Mouse (Mus musculus): ENCODE data around the gene Impdh1. TPM values are rescaled to one million over a fixed set of nuclear protein-coding genes. Genes with fewer than 3 reads are reported as not detected.

The Impdh1 gene
- polyA plus RNA-seq, 1 experiment: 65.6 TPM

GRCm38 (mm10) chr6:29215181-29215580 lies 983 bp downstream of the Impdh1 start:
- Histone ChIP-seq H3K4me3 (ENCODE audit: insufficient read depth, low read length) (peak overlapping the region; percentile 67), H3K4me1 (ENCODE audit: control insufficient read depth, insufficient read depth, low read length) (peaks cover 3% of the 10 kb centered on the region; the same call in 1 of the 2 replicates), H3K27ac (ENCODE audit: insufficient read depth, low read length) (peak overlapping the region; percentile 27)
- no peak for TF ChIP-seq POLR2A (IDR thresholded peaks at IDR 0.05; ENCODE audit: extremely low read depth, insufficient read depth, low read length)
- no peak for TF ChIP-seq CTCF (IDR thresholded peaks at IDR 0.05; ENCODE audit: extremely low read depth, insufficient read depth, low read length)

GRCm38 (mm10) chr6:29214776-29215175 lies 1.4 kb downstream of the Impdh1 start:
- TF ChIP-seq POLR2A (IDR thresholded peaks at IDR 0.05; ENCODE audit: extremely low read depth, insufficient read depth, low read length): no peak
- Histone ChIP-seq H3K27ac (ENCODE audit: insufficient read depth, low read length) (peak overlapping the region; percentile 52; the same call in 1 of the 2 replicates), H3K4me1 (ENCODE audit: control insufficient read depth, insufficient read depth, low read length) (peaks cover 3% of the 10 kb centered on the region; the same call in 1 of the 2 replicates), H3K4me3 (ENCODE audit: insufficient read depth, low read length) (0 out of 2 replicates have a peak overlapping the region, but pooled peaks have one; percentile 67)

DNA sequence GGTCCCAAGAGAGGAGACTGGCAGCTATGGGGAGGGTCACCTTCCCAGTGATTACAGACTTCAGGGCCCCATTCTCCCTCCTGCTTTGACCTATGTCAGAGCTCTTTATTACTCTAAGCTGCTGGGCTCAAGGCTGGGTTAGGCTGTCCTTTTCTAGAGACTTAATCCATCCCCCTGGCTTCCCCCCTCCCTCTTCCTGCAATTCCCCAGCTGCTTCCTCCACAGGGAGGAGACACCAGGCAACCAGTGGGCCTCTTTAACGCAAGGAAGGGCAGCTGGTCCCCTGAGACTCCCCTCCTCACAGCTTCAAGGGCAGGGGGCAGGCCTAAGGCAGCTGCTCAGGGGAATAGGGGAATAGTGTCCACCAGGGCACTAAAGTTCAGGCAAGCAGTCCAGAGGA lies 1.9 kb downstream of the Impdh1 start:
- H3K27ac ChIP-seq (ENCODE audit: insufficient read depth, low read length): peak overlapping the region; percentile 44; the same call in 1 of the 2 replicates
- H3K4me3 ChIP-seq (ENCODE audit: insufficient read depth, low read length): no peak overlapping the region
- no peak for TF ChIP-seq CTCF (IDR thresholded peaks at IDR 0.05; ENCODE audit: extremely low read depth, insufficient read depth, low read length)
- no peak for TF ChIP-seq POLR2A (IDR thresholded peaks at IDR 0.05; ENCODE audit: extremely low read depth, insufficient read depth, low read length)
- H3K4me1 ChIP-seq (ENCODE audit: control insufficient read depth, insufficient read depth, low read length): peaks cover 3% of the 10 kb centered on the region; the same call in 1 of the 2 replicates

DNA sequence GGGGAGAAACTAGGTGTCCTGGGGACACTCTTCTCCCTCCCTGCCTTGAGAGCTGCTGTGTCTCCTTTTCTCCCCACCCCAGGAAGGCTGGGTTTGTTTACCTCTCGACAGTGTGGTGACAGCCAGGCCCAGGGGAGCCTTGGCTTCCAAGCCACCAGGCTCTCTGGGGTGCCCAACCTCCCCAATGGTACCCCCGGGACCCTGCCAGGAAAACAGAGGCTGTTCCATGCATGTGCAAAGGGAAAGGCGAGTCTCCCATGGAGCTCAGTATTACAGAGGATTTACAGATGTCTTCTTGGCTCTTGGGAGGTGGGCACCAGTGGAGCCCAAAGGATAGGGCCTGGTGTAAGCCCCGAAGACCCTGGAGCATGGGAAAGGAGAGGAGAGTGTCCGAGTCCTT lies 2.7 kb downstream of the Impdh1 start:
- Histone ChIP-seq H3K27ac (ENCODE audit: insufficient read depth, low read length) (no peak overlapping the region), H3K4me3 (ENCODE audit: insufficient read depth, low read length) (no peak overlapping the region), H3K4me1 (ENCODE audit: control insufficient read depth, insufficient read depth, low read length) (peaks cover 3% of the 10 kb centered on the region; the same call in 1 of the 2 replicates)
- no peak for TF ChIP-seq POLR2A (IDR thresholded peaks at IDR 0.05; ENCODE audit: extremely low read depth, insufficient read depth, low read length)
- TF ChIP-seq CTCF (IDR thresholded peaks at IDR 0.05; ENCODE audit: extremely low read depth, insufficient read depth, low read length): no peak

- Histone ChIP-seq H3K27ac (ENCODE audit: insufficient read depth, low read length) (peak overlapping the region; percentile 9; the same call in 1 of the 2 replicates), H3K4me3 (ENCODE audit: insufficient read depth, low read length) (peak overlapping the region; percentile 89), H3K4me1 (ENCODE audit: control insufficient read depth, insufficient read depth, low read length) (peaks cover 3% of the 10 kb centered on the region; the same call in 1 of the 2 replicates)
- TF ChIP-seq POLR2A (IDR thresholded peaks at IDR 0.05; ENCODE audit: extremely low read depth, insufficient read depth, low read length) (0 out of 2 replicates have a peak, but pooled peaks have one; percentile 19), CTCF (IDR thresholded peaks at IDR 0.05; ENCODE audit: extremely low read depth, insufficient read depth, low read length) (no peak)
Measured at GRCm38 (mm10) chr6:29211806-29212492, 4.2 kb downstream of the Impdh1 start.

DNA sequence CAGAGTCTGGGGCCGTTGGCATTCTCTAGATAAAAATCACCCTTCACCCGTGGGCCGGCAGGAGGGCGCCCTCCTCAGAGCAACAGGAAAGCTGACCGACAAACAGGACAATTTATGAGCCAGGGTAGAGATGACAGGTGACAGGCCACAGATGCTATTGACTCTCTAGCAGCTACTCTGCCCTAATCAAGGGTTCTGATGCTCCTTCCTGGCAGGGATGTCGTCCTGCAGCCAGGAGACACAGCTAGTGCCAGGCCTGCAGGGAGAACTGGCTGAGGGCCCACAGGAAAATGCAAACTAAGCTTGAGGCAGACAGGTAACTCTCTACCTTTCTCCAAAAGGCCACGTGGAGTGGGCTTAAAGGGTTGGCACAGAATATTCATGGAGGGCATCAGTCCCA lies 5.0 kb downstream of the Impdh1 start:
- no peak for TF ChIP-seq POLR2A (IDR thresholded peaks at IDR 0.05; ENCODE audit: extremely low read depth, insufficient read depth, low read length)
- H3K27ac ChIP-seq (ENCODE audit: insufficient read depth, low read length): no peak overlapping the region

DNA sequence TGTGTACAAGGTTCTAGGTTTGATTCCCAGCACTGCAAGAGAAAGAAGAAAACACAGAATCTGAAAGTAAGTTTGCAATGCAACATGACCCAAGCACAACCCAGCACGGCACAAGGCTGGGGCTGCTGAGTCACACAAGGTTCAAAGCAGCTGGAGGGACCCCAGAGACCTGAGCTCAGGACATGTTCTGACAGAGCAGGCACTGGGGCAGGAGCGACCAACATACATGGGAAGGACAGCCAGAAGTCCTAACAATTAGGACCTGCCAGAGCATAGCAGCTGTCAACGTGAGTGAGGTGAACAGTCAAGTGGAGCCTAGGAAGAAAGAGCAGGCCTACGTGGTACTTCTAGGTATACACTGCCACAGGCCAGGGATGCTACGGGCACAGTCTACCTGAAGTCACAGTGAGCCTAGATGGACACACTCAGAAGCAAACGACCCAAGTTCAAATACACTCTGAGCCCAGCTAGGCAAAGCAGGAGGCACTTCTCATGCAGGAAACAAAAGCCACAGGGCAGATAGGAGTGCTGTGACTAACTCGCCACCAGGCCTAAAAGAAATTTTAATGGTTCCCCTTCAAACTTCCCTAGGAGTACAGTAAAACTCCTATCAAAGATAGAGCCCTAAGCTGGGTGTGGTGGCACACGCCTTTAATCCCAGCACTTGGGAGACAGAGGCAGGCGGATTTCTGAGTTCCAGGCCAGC lies 5.8 kb downstream of the Impdh1 start:
- Histone ChIP-seq H3K27ac (ENCODE audit: insufficient read depth, low read length) (no peak overlapping the region), H3K4me1 (ENCODE audit: control insufficient read depth, insufficient read depth, low read length) (peaks cover 3% of the 10 kb centered on the region; the same call in 1 of the 2 replicates), H3K4me3 (ENCODE audit: insufficient read depth, low read length) (no peak overlapping the region; the same call in 1 of the 2 replicates)
- TF ChIP-seq POLR2A (IDR thresholded peaks at IDR 0.05; ENCODE audit: extremely low read depth, insufficient read depth, low read length): no peak
- TF ChIP-seq CTCF (IDR thresholded peaks at IDR 0.05; ENCODE audit: extremely low read depth, insufficient read depth, low read length): no peak

More for the DNA sequence above, 5.0 kb downstream of the Impdh1 start:
- H3K4me1 ChIP-seq (ENCODE audit: control insufficient read depth, insufficient read depth, low read length): peaks cover 3% of the 10 kb centered on the region; the same call in 1 of the 2 replicates
- peak overlapping the region; percentile 89 for H3K4me3 ChIP-seq (ENCODE audit: insufficient read depth, low read length)

GRCm38 (mm10) chr6:29208178-29208577 lies 8.0 kb downstream of the Impdh1 start:
- H3K27ac ChIP-seq (ENCODE audit: insufficient read depth, low read length): no peak overlapping the region
- TF ChIP-seq POLR2A (IDR thresholded peaks at IDR 0.05; ENCODE audit: extremely low read depth, insufficient read depth, low read length) (no peak), CTCF (IDR thresholded peaks at IDR 0.05; ENCODE audit: extremely low read depth, insufficient read depth, low read length) (no peak)
- no peak overlapping the region for H3K4me3 ChIP-seq (ENCODE audit: insufficient read depth, low read length)
- H3K4me1 ChIP-seq (ENCODE audit: control insufficient read depth, insufficient read depth, low read length): peaks cover 3% of the 10 kb centered on the region; the same call in 1 of the 2 replicates

GRCm38 (mm10) chr6:29207017-29207416 lies 9.1 kb downstream of the Impdh1 start:
- Histone ChIP-seq H3K27ac (ENCODE audit: insufficient read depth, low read length) (no peak overlapping the region), H3K4me1 (ENCODE audit: control insufficient read depth, insufficient read depth, low read length) (peaks cover 3% of the 10 kb centered on the region; the same call in 1 of the 2 replicates), H3K4me3 (ENCODE audit: insufficient read depth, low read length) (no peak overlapping the region)
- TF ChIP-seq POLR2A (IDR thresholded peaks at IDR 0.05; ENCODE audit: extremely low read depth, insufficient read depth, low read length): no peak
- TF ChIP-seq CTCF (IDR thresholded peaks at IDR 0.05; ENCODE audit: extremely low read depth, insufficient read depth, low read length): no peak

Data from cortical plate, adult 2 months (tissue).